Mouse (Mus musculus) CD4-positive, CD25-positive, alpha-beta regulatory T cell (primary cell): ENCODE results near the gene Myoc. TPM values are rescaled to one million over a fixed set of nuclear protein-coding genes. Genes with fewer than 3 reads are reported as not detected.

ENCODE experiments used
- polyA plus RNA-seq: library from polyadenylated mRNA; unstranded; fragments of 100-300 nt; shearing (Covaris generic); gene quantifications from one replicate; pipeline ENCODE4 v1.2.1, GENCODE M21; 2017

Myoc gene
- polyA plus RNA-seq, result not detected

DNA sequence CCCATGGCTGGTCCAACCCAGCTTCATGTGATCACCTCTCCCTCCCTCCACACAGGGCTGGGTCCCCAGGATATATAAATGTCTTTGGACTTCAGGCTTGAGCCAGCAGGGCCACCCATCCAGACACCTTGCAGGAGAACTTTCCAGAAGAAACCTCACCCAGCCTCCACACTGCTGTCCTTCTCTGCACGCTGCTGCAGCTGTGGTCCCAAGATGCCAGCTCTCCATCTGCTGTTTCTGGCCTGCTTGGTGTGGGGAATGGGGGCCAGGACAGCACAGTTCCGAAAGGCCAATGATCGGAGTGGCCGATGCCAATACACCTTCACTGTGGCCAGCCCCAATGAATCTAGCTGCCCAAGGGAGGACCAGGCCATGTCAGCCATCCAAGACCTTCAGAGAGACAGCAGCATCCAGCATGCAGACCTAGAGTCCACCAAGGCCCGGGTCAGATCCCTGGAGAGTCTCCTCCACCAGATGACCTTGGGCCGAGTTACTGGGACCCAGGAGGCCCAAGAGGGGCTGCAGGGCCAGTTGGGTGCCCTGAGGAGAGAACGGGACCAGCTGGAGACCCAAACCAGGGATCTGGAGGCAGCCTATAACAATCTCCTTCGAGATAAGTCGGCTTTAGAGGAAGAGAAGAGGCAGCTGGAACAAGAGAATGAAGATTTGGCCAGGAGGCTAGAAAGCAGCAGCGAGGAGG, at the start of gene Myoc:
Gene Myoc (plus strand): TSS at position 105 of the 700 bp plus-strand sequence.

DNA sequence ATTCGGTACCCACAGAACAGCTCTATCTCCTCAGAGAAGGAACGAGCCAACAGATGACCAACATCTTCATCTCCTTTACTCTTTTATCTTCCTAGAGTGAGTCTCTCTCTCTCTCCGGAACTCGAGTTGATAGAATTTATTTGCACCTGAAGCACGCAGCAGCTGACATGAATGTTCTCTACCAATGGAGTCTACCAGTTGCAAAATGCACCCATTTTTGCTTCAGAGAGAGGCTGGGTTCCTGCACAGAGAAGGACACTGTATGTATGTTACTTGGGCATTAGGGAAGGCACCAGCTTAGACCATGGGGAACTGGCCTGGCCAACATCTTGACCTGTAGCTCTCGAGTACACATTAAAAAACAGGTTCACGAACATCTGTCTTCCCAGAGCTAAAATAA, 19.2 kb downstream of the Myoc start, which contains the start of gene Myocos:
Gene Myocos (minus strand): TSS at position 101 of the 400 bp plus-strand sequence.

Other genes with a start within 250 kb of the Myoc start
- gene Dnm3, start 161.1 kb upstream of the Myoc start, polyA plus RNA-seq, result 0.59 TPM
- 22.5 TPM for gene Mettl13, start 90.6 kb upstream of the Myoc start, polyA plus RNA-seq
- 86.6 TPM for gene Vamp4, start 68.6 kb upstream of the Myoc start, polyA plus RNA-seq
- not detected for gene Myocos, start 19.1 kb downstream of the Myoc start, polyA plus RNA-seq
- gene Prrc2c, start 101.4 kb downstream of the Myoc start, polyA plus RNA-seq, result 211 TPM
- not detected for gene Fmo4, start 174.8 kb downstream of the Myoc start, polyA plus RNA-seq
- gene Fmo1, start 227.5 kb downstream of the Myoc start, polyA plus RNA-seq, result 0.12 TPM